Mouse (Mus musculus) neural tube, embryonic 12.5 days (tissue): ENCODE data around the gene Mageb5. TPM values are rescaled to one million over a fixed set of nuclear protein-coding genes. Genes with fewer than 3 reads are reported as not detected.
"Not testable (repeated sequence)": the region's sequence is repeated elsewhere in the genome, so short reads cannot be mapped to it uniquely, and the experiment has no call there.

Experiments used
- ATAC-seq: fragments of 200-750 bp; cut with Nextera tagmentation; 2 replicates; pipeline ENCODE4 v1.8.0; 2017; ENCODE audit warnings: low read depth, mild to moderate bottlenecking, moderate TSS enrichment, moderate library complexity; ENCODE audit not compliant: low FRiP score
- H3K27ac ChIP-seq: fragments of 300-500 bp; sonication (generic); 2 replicates; pipeline ENCODE4 v1.5.1; 2016
- H3K27me3 ChIP-seq: fragments of 300-500 bp; sonication (generic); replicated peaks from 2 replicates; pipeline ENCODE4 v1.6.1; 2016; ENCODE audit warnings: mild to moderate bottlenecking
- H3K36me3 ChIP-seq: fragments of 300-500 bp; sonication (generic); 2 replicates; pipeline ENCODE4 v1.6.1; 2016; ENCODE audit warnings: mild to moderate bottlenecking
- H3K4me1 ChIP-seq: fragments of 300-500 bp; sonication (generic); 2 replicates; pipeline ENCODE4 v1.6.1; 2016
- H3K4me2 ChIP-seq: fragments of 300-500 bp; sonication (generic); replicated peaks from 2 replicates; pipeline ENCODE4 v1.6.1; 2016; ENCODE audit warnings: mild to moderate bottlenecking
- H3K4me3 ChIP-seq: fragments of 300-500 bp; sonication (generic); 2 replicates; pipeline ENCODE4 v1.5.1; 2016
- H3K9ac ChIP-seq: fragments of 300-500 bp; sonication (generic); 2 replicates; pipeline ENCODE4 v1.6.1; 2016; ENCODE audit warnings: mild to moderate bottlenecking
- H3K9me3 ChIP-seq: fragments of 300-500 bp; sonication (generic); 2 replicates; pipeline ENCODE4 v1.6.1; 2016; ENCODE audit warnings: mild to moderate bottlenecking
- WGBS: fragments of 180-500 bp; shearing (Covaris S2); methylation state at CpG from one replicate; pipeline ENCODE4 v1.1.7; 2016; 5-methylcytosine and 5-hydroxymethylcytosine counted together
- polyA plus RNA-seq: library from polyadenylated mRNA; unstranded; fragments of >200 nt; fragmentation: Nextera tagmentation; extraction: Ambion mirVana; gene quantifications from 2 replicates; pipeline ENCODE4 v1.2.1, GENCODE M21; 2016

Gene Mageb5
- not detected in 2 replicates for polyA plus RNA-seq

GRCm38 (mm10) chrX:91782918-91783317 is at the start of gene Mageb5:
TSS of gene Mageb5 (minus strand) at chrX:91783018.
- not testable (repeated sequence) for H3K9me3 ChIP-seq, H3K4me2 ChIP-seq, H3K4me3 ChIP-seq, H3K27ac ChIP-seq, H3K36me3 ChIP-seq, H3K27me3 ChIP-seq, ATAC-seq, H3K9ac ChIP-seq, H3K4me1 ChIP-seq
- 86% methylated on average over 1 of the region's 1 CpGs for WGBS

GRCm38 (mm10) chrX:91759591-91760226 is 23.1 kb downstream of the Mageb5 start:
- not testable (repeated sequence) for H3K9me3 ChIP-seq, H3K27ac ChIP-seq, H3K4me1 ChIP-seq, H3K4me2 ChIP-seq, ATAC-seq, H3K4me3 ChIP-seq, H3K36me3 ChIP-seq, H3K9ac ChIP-seq, H3K27me3 ChIP-seq
- no CpG with 5 or more reads among the region's 1 CpGs for WGBS

Other genes starting within 250 kb of the Mageb5 start
- gene 1700084M14Rik, start 207.1 kb downstream of the Mageb5 start, polyA plus RNA-seq = not detected in 2 replicates
- not detected in 2 replicates for gene Gm14781, start 150.8 kb downstream of the Mageb5 start, polyA plus RNA-seq
- not detected in 2 replicates for gene Mageb1, start 233.3 kb upstream of the Mageb5 start, polyA plus RNA-seq